Mouse (Mus musculus): ENCODE measurements around the gene Bhlhe23.

Gene Bhlhe23

DNA sequence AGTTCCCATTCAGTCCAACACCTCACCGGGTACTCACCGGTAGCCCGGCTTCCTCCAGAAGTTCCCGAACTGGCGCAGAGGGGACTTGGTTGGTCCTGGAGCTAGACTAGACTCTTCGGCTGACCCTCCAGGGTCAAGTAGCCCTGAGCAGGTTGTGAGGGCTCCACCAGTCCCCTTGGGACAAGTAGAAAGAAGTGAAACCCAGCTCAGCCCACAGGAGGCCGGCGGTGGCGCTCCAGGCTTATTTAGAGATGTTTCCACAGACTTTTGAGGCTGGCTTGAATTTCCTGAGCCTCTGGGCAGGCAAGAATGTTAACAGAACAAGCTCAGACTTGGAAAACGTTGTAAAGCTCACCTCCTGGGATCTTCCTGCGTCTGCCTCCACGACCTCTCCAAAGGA lies 1.5 kb downstream of the Bhlhe23 start:
- no peak for DNase-seq (ENCODE audit: low spot score)

- no peak for DNase-seq (ENCODE audit: low spot score)
Measured at GRCm38 (mm10) chr2:180765713-180766112, 11.0 kb downstream of the Bhlhe23 start.

DNA sequence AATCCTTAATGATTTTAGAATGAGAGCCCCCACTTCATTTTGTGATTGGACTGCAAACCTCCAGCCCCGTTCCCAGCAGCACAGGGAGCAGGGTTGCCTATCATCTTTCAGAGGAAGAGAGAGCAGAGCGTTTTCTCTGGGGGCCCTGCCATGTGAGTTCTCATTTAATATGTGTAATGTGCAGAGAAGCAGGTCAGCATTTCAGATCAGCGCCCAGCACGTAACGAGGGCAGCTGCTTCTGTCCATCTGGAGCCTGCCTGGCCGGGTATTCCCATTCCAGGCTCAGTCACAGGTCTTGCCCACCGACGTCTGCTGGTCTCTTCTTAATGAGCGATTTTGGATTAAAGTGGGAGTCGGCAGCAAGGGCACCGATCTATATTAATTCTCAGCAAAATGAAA lies 11.7 kb downstream of the Bhlhe23 start:
- DNase-seq (ENCODE audit: low spot score) = no peak

- no peak for DNase-seq (ENCODE audit: low spot score)
Measured at GRCm38 (mm10) chr2:180758513-180759263, 18.0 kb downstream of the Bhlhe23 start.

DNA sequence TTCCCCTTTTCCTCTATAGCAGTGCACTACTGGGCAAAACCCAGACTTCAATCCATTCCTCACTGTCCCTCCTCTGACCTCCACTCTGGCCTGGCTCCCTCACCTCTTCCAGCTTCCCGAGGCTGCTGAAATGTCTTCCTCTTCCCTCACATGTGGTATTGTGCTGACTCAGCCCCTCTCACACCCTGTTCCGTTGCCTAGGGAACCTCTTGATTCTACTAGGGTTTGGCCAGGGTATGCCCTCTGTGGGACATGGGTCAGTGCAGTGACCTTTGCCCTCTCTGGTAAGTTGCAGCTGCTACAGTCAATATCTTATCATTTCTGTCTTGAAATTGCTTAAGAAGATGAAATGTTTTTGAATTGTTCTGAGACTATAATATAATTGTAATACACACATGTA lies 19.9 kb downstream of the Bhlhe23 start:
- DNase-seq (ENCODE audit: low spot score) = no peak

DNA sequence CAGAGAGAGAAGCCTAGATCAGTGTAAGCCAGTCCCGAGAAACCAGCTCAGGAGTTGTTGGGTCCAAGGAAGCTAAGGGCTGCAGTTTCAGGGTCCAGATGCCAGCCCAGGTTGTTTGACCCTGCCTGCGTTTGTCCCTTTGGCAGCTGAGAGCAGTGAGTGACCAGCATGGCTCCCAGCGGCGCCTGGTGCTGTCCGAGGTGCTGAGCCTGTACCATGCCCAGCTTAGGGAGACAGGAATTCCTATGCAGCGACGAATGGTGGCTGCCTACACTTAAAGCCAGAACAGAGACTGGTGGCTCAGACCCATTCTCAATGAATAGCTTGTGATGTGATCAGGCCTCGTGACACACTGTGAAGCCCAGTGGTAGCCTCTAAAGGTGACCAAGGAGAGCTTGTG lies 20.8 kb downstream of the Bhlhe23 start:
- DNase-seq (ENCODE audit: low spot score) = peak; percentile 30

DNA sequence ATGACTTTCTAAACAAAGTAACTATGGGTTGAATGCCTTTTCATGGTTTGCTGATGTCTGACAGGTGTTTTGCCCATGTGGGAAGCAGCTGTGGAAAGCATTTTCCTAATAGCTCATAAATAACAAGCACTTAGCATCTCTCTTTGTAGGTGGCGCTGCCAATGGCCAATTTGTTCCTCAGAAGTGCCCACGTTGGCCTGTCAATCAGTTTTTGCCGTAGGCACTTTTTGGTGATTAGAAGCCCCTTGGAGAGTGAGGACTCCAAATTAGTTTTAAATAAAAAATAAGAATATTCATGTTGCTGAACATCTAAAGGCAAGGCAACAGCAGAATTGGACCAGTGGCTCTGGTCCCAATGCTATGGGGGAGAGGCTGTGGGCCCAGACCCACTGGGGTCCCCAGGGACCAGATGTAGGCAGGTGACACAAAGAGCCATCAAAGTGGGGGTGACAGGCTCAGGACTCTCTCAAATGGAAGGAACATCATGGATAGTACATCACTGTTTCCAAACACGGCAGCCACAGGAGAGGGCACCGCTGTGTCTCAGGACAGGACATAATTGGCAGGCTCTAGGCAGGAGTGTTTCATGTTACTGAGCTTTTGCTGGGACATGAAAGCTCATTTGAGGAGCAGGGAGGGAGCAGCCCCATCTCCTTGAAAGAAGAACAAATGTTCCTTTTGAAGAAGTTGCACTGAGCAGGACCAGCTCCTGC lies 21.6 kb downstream of the Bhlhe23 start:
- no peak for DNase-seq (ENCODE audit: low spot score)

DNA sequence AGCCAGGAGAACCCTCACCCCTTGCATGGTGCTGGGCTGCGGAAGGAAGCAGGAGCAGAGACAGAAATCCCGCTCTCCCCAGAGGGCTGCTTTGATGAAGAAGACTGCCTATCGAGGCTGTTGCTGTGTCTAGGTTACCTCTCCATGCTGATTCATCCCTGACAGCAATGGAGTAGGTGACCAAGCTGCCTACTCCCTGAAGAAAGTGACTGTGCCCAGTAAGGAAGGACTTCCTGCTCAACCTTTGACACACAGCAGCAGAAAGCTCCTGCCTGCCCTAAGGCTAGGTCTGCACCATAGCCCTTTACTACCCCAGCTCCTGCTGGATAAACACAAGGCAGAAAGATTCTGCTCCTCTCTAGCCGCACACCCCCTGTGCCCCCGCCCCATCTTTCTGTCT lies 27.8 kb downstream of the Bhlhe23 start:
- DNase-seq (ENCODE audit: low spot score) = no peak

GRCm38 (mm10) chr2:180746569-180747192 lies 30.0 kb downstream of the Bhlhe23 start:
- DNase-seq (ENCODE audit: low spot score) = no peak

- peak; percentile 42 for DNase-seq (ENCODE audit: low spot score)
Measured at GRCm38 (mm10) chr2:180745248-180745927, 31.3 kb downstream of the Bhlhe23 start.

DNA sequence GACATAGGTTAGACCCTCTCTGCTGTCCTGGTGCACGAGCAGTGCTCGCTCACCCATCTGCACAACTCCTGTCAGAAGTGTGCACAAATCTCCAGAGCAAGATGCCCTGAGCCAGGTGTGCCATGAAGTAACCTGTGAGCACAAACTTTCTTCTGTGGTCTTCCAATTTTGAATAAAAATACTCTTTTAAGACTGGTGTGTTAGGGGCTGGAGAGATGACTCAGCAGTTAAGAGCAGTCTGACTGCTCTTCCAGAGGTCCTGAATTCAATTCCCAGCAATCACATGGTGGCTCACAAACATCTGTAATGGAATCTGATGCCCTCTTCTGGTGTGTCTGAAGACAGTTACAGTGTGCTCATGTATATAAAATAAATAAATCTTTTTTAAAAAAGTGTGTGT lies 33.4 kb downstream of the Bhlhe23 start:
- DNase-seq (ENCODE audit: low spot score) = no peak

- DNase-seq (ENCODE audit: low spot score) = no peak
Measured at GRCm38 (mm10) chr2:180742820-180743219, 33.9 kb downstream of the Bhlhe23 start.

GRCm38 (mm10) chr2:180741421-180741820 lies 35.3 kb downstream of the Bhlhe23 start:
- no peak for DNase-seq (ENCODE audit: low spot score)

GRCm38 (mm10) chr2:180740349-180740748 lies 36.4 kb downstream of the Bhlhe23 start:
- no peak for DNase-seq (ENCODE audit: low spot score)

- no peak for DNase-seq (ENCODE audit: low spot score)
Measured at GRCm38 (mm10) chr2:180737984-180738383, 38.7 kb downstream of the Bhlhe23 start.

DNA sequence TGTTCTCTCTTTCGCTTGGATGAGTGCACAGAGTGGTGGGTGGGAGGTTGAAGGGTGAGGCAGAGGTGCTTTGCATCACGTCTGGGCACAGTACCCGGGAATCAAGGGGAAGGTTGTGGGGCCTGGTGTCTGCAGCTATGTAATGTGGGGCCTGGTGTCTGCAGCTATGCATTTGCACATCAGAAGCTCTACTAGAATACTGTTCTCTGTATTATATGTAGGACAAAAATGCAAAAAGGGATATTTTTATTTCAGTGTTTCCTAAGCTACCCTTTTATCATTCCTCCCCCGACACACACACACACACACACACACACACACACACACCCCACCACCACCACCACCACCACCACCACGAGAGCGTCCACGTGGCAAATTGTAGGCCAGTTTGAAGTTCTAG lies 41.5 kb downstream of the Bhlhe23 start:
- no peak for DNase-seq (ENCODE audit: low spot score)

DNA sequence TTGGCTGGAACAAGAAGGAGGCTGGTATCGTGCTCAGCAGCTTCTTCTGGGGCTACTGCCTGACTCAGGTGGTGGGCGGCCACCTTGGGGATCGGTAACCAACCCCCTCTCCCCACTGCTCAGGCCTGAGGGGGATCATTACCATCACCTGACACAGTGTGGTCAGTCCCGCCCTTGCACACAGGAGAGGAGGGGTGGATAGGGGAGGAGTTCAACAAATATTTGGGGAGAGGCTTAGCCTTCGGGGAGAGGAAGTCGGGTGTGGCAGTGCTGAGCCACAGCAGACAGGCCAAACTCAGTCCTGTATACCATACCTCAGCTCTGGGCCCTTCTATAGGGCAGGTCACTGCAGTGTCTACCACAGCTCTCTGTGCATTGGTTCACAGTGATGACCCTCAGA lies 44.7 kb downstream of the Bhlhe23 start:
- no peak for DNase-seq (ENCODE audit: low spot score)

DNA sequence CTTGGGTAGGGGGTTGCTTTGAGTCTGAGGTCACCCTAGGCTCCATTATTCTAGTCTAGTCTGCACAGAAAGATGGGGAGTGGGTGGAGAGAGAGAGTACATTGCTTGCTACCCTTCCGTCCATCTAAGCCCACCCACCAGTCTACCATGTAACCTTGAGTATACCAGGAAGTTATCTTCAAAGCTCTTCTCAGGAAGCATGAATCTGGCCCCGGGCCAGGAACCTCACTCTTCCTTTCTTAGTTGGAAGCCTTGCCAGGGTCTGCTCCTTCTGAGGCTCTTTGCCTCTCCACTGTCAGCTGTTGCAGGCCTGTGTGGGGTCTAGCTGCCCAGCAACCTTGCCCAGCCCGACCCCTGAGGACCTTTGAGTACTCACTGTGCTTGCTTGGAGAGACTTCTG lies 45.7 kb downstream of the Bhlhe23 start:
- DNase-seq (ENCODE audit: low spot score) = no peak

DNA sequence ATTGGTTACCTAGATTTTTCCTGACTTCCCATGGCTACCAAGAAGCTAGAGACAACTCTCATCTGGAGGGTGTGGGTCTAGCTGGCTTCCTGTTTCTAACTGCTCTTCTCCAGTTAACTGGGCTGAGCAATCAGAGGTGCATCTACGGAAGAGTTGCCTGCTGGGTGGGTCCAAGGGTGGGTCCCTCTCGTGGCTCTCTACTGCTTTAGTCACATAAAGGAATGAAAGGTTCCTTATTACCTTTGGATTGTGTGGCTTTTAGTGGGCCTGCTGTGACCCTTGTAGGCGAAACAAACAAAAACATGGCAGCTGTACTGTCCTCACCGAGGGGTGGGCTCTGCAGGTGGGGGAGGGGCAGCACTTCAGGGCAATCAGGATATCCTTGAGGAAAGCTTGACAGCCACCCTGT lies 49.1 kb downstream of the Bhlhe23 start:
- no peak for DNase-seq (ENCODE audit: low spot score)

- no peak for DNase-seq (ENCODE audit: low spot score)
Measured at GRCm38 (mm10) chr2:180726658-180727442, 49.9 kb downstream of the Bhlhe23 start.

GRCm38 (mm10) chr2:180725856-180726629 lies 50.7 kb downstream of the Bhlhe23 start:
- DNase-seq (ENCODE audit: low spot score) = no peak

All from urinary bladder, postnatal 10 days (tissue).